Mouse (Mus musculus) midbrain, embryonic 14.5 days (tissue): ENCODE measurements around the gene Tigd3. TPM values are rescaled to one million over a fixed set of nuclear protein-coding genes. Genes with fewer than 3 reads are reported as not detected.
"Not testable (repeated sequence)": the region's sequence is repeated elsewhere in the genome, so short reads cannot be mapped to it uniquely, and the experiment has no call there.

Experiments
- ATAC-seq: fragments of 200-750 bp; cut with Nextera tagmentation; 2 replicates; pipeline ENCODE4 v1.8.0; 2017; ENCODE audit warnings: moderate number of reproducible peaks, moderate library complexity; ENCODE audit not compliant: low FRiP score, low TSS enrichment
- DNase-seq: peaks from one replicate; pipeline ENCODE4 v3.0.0-alpha.2; 2015
- H3K27ac ChIP-seq: fragments of 300-500 bp; sonication (generic); replicated peaks from 2 replicates; pipeline ENCODE4 v1.5.1; 2014; ENCODE audit warnings: mild to moderate bottlenecking, low read depth, low read length, moderate library complexity
- H3K27me3 ChIP-seq: fragments of 300-500 bp; sonication (generic); 2 replicates; pipeline ENCODE4 v1.6.1; 2014; ENCODE audit warnings: low read length, control low read depth, mixed read lengths; ENCODE audit not compliant: control insufficient read depth, insufficient read depth
- H3K36me3 ChIP-seq: fragments of 300-500 bp; sonication (generic); 2 replicates; pipeline ENCODE4 v1.6.1; 2014; ENCODE audit warnings: low read length, control low read depth; ENCODE audit not compliant: control insufficient read depth, insufficient read depth
- H3K4me1 ChIP-seq: fragments of 300-500 bp; sonication (generic); 2 replicates; pipeline ENCODE4 v1.6.1; 2014; ENCODE audit warnings: mild to moderate bottlenecking, antibody characterized with exemption, low read length, control low read depth; ENCODE audit not compliant: control insufficient read depth, insufficient read depth
- H3K4me2 ChIP-seq: fragments of 300-500 bp; sonication (generic); 2 replicates; pipeline ENCODE4 v1.6.1; 2014; ENCODE audit warnings: mild to moderate bottlenecking, low read length, moderate library complexity
- H3K4me3 ChIP-seq: fragments of 300-500 bp; sonication (generic); replicated peaks from 2 replicates; pipeline ENCODE4 v1.5.1; 2014; ENCODE audit warnings: low read depth, low read length
- H3K9ac ChIP-seq: fragments of 300-500 bp; sonication (generic); replicated peaks from 2 replicates; pipeline ENCODE4 v1.6.1; 2014; ENCODE audit warnings: mild to moderate bottlenecking, low read length, moderate library complexity
- H3K9me3 ChIP-seq: fragments of 300-500 bp; sonication (generic); 2 replicates; pipeline ENCODE4 v1.6.1; 2016; ENCODE audit warnings: low read length, control low read depth, mixed read lengths; ENCODE audit not compliant: control insufficient read depth
- WGBS: fragments of 180-500 bp; shearing (Covaris S2); extraction: QIAGEN DNeasy Blood & Tissue Kit; methylation state at CpG from one replicate; pipeline ENCODE4 v1.1.7; 2014; 5-methylcytosine and 5-hydroxymethylcytosine counted together
- polyA plus RNA-seq: library from polyadenylated mRNA; unstranded; fragments of >200 nt; fragmentation: Nextera tagmentation; extraction: Ambion mirVana; gene quantifications from 2 replicates; pipeline ENCODE4 v1.2.1, GENCODE M21; 2014

The Tigd3 gene
- polyA plus RNA-seq, 1 experiment from 2014 or later: 9.9 TPM

DNA sequence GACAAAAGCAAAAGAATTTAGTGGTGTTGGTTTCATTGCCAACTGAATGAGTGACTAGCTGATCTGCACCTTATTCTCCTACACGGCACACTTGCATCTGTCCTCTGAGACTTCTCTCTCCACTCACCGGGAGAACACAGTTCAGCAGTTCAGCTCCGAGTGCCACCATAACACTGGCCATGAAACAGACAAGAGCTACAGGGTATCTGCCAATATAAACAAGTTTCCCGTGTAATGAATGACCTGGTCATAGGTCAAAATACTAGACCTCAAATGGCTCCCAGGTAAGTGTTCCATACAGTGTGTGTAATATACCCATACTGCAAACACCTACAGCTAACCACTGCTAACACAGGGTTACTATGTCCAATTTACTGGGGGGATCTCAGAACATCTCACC is 4.7 kb downstream of the Tigd3 start:
- H3K9ac ChIP-seq: no peak overlapping the region
- DNase-seq (no peak), ATAC-seq (no peak)
- H3K27me3 ChIP-seq: no peaks in the 10 kb centered on the region
- H3K9me3 ChIP-seq: no peaks in the 10 kb centered on the region
- no peak overlapping the region for H3K27ac ChIP-seq
- H3K4me3 ChIP-seq: no peak overlapping the region
- 75% methylated on average over 4 of the region's 4 CpGs for WGBS
- H3K36me3 ChIP-seq: 0 out of 2 replicates have a peak, but pooled peaks cover 6% of the 10 kb centered on the region
- H3K4me1 ChIP-seq: peaks cover 19% of the 10 kb centered on the region
- H3K4me2 ChIP-seq: no peak overlapping the region

DNA sequence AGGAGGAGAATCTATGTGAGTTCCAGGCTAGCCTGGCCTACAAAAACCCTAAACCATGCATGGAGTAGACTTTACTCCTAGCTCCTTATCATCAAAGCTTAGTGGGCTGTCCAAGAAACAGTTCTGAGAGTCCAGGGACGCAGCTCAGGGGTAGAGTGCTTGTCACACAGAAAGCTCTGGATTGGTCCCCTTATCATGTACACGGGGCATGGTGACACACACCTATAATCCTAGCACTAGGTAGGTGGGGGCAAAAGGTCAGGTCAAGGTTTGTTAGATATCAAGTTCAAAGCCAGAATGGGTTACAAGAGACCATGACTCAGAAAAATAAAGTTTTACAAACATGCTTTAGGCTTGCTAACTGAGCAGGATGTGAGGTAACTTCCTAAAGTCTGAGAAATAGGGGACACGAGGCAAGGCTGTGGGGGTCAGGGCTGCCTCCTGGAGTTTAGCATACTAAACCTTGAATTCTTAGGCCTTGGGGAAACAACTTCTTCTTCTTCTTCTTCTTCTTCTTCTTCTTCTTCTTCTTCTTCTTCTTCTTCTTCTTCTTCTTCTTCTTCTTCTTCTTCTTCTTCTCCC is 6.6 kb downstream of the Tigd3 start:
- Histone ChIP-seq H3K36me3 (0 out of 2 replicates have a peak, but pooled peaks cover 6% of the 10 kb centered on the region), H3K9me3 (no peaks in the 10 kb centered on the region), H3K4me1 (peaks cover 10% of the 10 kb centered on the region), H3K4me3 (no peak overlapping the region), H3K27me3 (no peaks in the 10 kb centered on the region), H3K4me2 (no peak overlapping the region), H3K9ac (no peak overlapping the region), H3K27ac (no peak overlapping the region)
- WGBS: 85% methylated on average over 3 of the region's 3 CpGs
- no peak for ATAC-seq
- DNase-seq: no peak

DNA sequence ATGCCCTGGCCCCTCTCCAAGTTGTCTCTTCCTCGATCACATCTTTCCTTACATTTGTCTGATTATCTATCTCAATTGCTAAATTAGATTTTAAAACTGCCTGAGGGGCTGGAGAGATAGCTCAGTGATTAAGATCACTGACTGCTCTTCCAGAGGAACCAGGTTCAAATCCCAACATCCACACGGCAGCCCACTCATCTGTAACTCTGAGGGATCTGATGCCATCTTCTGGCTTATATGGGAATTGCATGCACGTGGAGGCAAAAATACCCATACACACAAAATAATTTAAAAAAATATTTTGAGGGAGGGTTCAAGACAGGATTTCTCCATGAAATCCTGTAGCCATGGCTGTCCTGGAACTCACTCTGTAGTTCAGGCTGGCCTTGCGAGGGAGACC is 8.1 kb downstream of the Tigd3 start:
- Histone ChIP-seq H3K4me3 (no peak overlapping the region), H3K27me3 (no peaks in the 10 kb centered on the region), H3K9ac (no peak overlapping the region), H3K4me1 (no peaks in the 10 kb centered on the region), H3K9me3 (no peaks in the 10 kb centered on the region), H3K4me2 (no peak overlapping the region), H3K36me3 (no peaks in the 10 kb centered on the region), H3K27ac (no peak overlapping the region)
- 58% methylated on average over 4 of the region's 4 CpGs for WGBS
- DNase-seq (peak; percentile 27), ATAC-seq (no peak)

DNA sequence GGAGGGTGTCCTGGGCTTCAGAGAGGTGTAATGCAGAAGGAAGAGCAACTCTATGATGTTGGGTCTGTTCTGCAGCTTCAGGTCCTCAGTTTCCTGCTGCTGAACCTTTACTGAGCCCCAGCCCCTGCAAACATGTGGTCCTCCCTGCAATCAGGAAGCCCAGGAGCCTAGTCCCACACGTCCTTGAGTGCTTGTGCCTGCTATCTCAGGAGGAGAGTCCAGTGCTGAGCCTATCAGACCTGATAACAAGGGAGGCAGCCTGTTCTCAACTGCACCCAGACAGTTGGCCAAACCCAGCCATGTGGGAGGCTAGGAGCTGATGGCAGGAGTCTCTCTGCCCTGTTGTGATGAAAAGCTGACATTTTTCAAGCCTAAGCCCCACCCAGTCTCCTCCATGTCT is 10.0 kb downstream of the Tigd3 start:
- H3K4me1 ChIP-seq: no peaks in the 10 kb centered on the region
- ATAC-seq (no peak), DNase-seq (no peak)
- no peak overlapping the region for H3K9ac ChIP-seq
- H3K9me3 ChIP-seq: no peaks in the 10 kb centered on the region
- no peak overlapping the region for H3K4me2 ChIP-seq
- no peak overlapping the region for H3K4me3 ChIP-seq
- H3K36me3 ChIP-seq: no peaks in the 10 kb centered on the region
- no peak overlapping the region for H3K27ac ChIP-seq
- WGBS: 48% methylated on average over 1 of the region's 1 CpGs
- H3K27me3 ChIP-seq: no peaks in the 10 kb centered on the region

DNA sequence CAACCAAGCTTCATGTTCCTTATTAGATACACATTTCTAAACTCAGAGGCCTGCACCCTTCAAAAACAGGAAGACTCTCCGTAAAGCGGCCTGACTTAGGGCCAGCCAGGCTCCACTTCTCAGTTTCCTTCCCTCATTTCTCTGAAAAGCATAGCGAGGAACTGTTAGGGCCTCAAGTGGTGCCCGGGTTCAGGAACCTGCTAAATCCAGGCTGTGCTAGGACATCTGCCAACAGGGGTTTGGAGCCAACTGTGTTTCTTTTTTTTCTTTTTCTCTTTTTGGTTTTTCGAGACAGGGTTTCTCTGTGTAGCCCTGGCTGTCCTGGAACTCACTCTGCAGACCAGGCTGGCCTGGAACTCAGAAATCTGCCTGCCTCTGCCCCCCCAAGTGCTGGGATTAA is 11.9 kb downstream of the Tigd3 start:
- not testable (repeated sequence) for DNase-seq, H3K4me2 ChIP-seq, H3K36me3 ChIP-seq, H3K4me3 ChIP-seq, ATAC-seq, H3K9ac ChIP-seq, H3K27me3 ChIP-seq, H3K4me1 ChIP-seq, H3K27ac ChIP-seq, H3K9me3 ChIP-seq
- WGBS: 89% methylated on average over 5 of the region's 5 CpGs

DNA sequence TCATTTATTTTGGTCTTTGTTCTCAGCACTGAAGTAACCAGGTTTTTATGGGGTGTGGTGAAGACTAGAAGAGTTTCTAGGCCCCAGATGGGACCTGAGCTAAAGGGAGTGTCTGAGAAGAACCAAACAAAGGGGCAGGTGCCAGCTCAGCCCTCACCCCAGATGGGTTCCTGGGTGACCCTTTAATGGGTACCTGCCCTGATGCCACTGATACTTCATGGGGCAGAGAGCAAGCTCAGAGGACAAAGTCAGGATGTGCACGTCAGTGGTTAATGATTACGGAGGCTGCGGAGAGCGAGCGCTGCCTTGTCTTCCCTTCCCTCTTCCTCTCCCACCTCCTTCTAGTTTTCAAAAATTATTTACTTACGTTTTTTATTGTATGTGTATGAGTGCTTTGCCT is 12.8 kb downstream of the Tigd3 start:
- Histone ChIP-seq H3K9me3 (no peaks in the 10 kb centered on the region), H3K36me3 (no peaks in the 10 kb centered on the region), H3K4me1 (no peaks in the 10 kb centered on the region), H3K4me2 (no peak overlapping the region), H3K4me3 (no peak overlapping the region), H3K27ac (no peak overlapping the region), H3K27me3 (no peaks in the 10 kb centered on the region), H3K9ac (no peak overlapping the region)
- 95% methylated on average over 6 of the region's 6 CpGs for WGBS
- ATAC-seq: no peak
- DNase-seq: no peak

DNA sequence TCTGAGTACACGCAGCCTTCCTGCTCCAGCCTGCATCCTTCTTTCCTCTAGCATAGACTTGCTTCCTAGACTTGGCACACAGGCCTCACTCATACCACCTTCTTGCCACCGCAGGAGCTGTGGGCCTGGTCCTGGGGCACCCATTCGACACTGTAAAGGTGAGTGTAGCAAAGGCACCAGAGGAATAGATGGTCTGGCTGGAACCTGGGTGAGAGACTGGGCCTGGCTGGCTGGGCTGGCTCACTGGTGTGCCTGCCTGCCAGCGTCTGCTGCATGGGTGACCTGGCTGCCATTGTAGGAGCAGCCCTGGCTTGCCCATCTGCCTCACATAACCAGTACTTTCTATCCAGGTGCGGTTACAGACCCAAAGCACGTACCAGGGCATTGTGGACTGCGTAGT is 14.2 kb downstream of the Tigd3 start:
- WGBS: 94% methylated on average over 7 of the region's 7 CpGs
- Histone ChIP-seq H3K4me1 (no peaks in the 10 kb centered on the region), H3K27ac (no peak overlapping the region), H3K4me2 (no peak overlapping the region), H3K9ac (no peak overlapping the region), H3K36me3 (no peaks in the 10 kb centered on the region), H3K4me3 (no peak overlapping the region), H3K9me3 (no peaks in the 10 kb centered on the region), H3K27me3 (no peaks in the 10 kb centered on the region)
- DNase-seq: no peak
- ATAC-seq: no peak

DNA sequence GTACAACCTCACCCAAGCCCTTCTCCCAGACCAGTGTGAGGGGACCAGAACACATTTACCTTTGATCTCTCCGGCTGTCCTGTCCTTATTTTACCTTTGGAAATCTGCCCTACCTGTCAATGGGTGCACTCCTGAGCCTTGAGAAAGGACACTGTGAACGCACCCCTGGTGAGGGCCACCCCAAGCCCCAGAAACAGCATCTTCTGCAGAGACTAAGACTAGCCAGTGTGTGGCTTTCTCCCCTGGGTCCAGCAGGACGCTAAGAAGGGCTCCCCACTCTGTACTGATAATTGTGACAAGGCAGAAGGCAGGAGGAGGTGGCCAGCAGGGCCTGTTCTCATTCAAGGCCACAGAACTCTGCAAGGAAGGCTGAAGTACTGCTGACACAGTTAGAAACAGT is 15.0 kb downstream of the Tigd3 start:
- Histone ChIP-seq H3K27me3 (no peaks in the 10 kb centered on the region), H3K9ac (no peak overlapping the region), H3K4me1 (peaks cover 8% of the 10 kb centered on the region), H3K4me3 (no peak overlapping the region), H3K36me3 (no peaks in the 10 kb centered on the region), H3K4me2 (no peak overlapping the region), H3K9me3 (no peaks in the 10 kb centered on the region), H3K27ac (no peak overlapping the region)
- DNase-seq: no peak
- WGBS: 79% methylated on average over 3 of the region's 3 CpGs
- no peak for ATAC-seq

DNA sequence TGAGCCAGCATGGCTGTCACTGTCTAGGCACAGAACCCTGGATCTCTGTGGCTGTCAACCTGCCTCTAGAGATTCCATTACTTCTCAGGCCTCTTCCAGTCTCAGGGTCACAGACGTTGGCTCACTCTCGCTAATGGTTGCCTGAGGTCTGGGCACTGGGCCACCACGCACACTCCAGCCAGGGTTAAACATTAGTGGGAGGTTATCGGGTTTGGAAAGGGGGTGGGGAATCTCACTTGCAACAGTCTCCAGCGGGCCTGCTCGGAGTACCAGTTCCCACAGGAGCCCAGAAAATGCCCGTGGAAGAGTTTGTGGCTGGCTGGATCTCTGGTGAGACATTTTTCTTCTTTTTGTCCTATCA is 15.6 kb downstream of the Tigd3 start:
- H3K4me2 ChIP-seq: no peak overlapping the region
- no peak overlapping the region for H3K9ac ChIP-seq
- H3K27me3 ChIP-seq: no peaks in the 10 kb centered on the region
- DNase-seq (no peak), ATAC-seq (no peak)
- no peaks in the 10 kb centered on the region for H3K36me3 ChIP-seq
- H3K9me3 ChIP-seq: no peaks in the 10 kb centered on the region
- WGBS: 79% methylated on average over 7 of the region's 7 CpGs
- H3K4me3 ChIP-seq: no peak overlapping the region
- no peak overlapping the region for H3K27ac ChIP-seq
- peaks cover 9% of the 10 kb centered on the region for H3K4me1 ChIP-seq
